Comparison of ENCODE assay signal across 9 mouse cellular contexts in the genomic region with DNA sequence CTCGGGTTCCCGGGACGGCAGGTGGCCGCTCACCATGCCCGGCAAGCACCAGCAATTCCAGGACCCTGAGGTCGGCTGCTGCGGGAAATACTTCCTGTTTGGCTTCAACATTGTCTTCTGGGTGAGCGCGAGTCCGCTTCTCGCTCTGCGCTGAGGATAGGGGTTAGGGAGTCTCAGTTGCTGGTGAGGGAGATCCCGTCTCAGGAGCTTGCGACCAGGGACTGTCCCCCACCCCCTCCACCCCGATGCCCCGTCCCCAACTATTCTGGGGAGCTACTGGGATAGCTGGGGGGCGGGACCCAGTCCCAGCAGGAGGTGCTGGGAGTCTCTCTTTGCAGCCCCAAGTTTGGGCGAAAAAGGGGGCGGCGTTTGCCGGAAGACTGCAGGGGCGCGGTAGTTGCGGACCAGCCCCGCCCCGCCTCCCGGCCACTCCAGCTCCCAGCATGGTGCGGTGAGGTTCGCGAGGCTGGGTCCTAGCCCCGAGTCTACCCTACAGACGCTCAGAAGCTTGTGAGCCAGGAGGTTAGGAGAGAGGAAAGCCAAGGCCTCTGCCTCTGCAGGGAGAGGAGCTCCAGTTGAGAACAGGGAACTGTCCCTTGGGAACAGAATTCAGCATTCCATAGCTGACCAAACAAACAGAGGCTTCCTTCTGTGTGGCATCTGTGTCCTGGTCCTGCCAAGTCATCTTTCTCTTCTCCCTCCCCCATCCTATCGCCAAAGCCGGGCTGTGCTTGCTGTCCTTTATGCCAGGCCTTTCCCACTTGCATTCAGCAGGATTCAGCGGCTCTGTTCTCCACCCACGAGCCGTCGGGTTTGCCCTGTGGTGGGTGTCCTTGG. TPM values are rescaled to one million over a fixed set of nuclear protein-coding genes. Genes with fewer than 3 reads are reported as not detected.
A peak's percentile ranks its signal among the peaks of the same experiment; 100 is the strongest.
DNase-seq lines count a peak whose midpoint lies in the region; ATAC-seq and TF ChIP-seq lines count a peak whose summit lies in the region.
"Had no signal": no experiment of that assay in that cellular context is flagged by ENCODE, and none has a peak within 500 bp of the region (broad histone marks: within the 10 kb centered on the region; RNA-seq: fewer than 3 reads in every experiment).

No protein-coding gene starts in this region.

- ATAC-seq in heart, embryonic 12.5 days (ENCODE audit: insufficient number of reproducible peaks, low FRiP score): peak; percentile 23
- peak; percentile 44 for ATAC-seq in kidney, embryonic 16.5 days (ENCODE audit: low FRiP score, low TSS enrichment)
- ATAC-seq in lung, embryonic 15.5 days (ENCODE audit: borderline replicate concordance, extremely low read depth, low FRiP score, low TSS enrichment): peak; percentile 32
- ATAC-seq in erythroid progenitor cell, adult 5-6 weeks (replicated peaks; ENCODE audit: low FRiP score, poor library complexity, severe bottlenecking): no peak

- TF ChIP-seq RAD21 in CH12.LX (IDR thresholded peaks at IDR 0.05; ENCODE audit: low read depth, low read length): no peak

- H3K4me1 ChIP-seq in CH12.LX (ENCODE audit: control insufficient read depth in 1 of 2, insufficient read depth in 2 of 2): peaks cover 0 to 3% of the 10 kb centered on the region in 2 experiments; a peak in 1 of 4 replicates
- peaks cover 9% of the 10 kb centered on the region for H3K4me1 ChIP-seq in heart, embryonic 12.5 days (replicated peaks)
- H3K4me1 ChIP-seq in kidney, embryonic 16.5 days (ENCODE audit: insufficient read depth, low read length): peaks cover 8% of the 10 kb centered on the region; the same call in 1 of the 2 replicates
- peaks cover 8% of the 10 kb centered on the region for H3K4me1 ChIP-seq in lung, embryonic 15.5 days
- peaks cover 16% of the 10 kb centered on the region for H3K4me1 ChIP-seq in olfactory bulb, adult 2 months (ENCODE audit: control insufficient read depth, insufficient read depth, low read length)

- peak overlapping the region; percentile 57; the same call in 1 of the 2 replicates for H3K9ac ChIP-seq in CH12.LX (ENCODE audit: insufficient read depth, low read depth)
- peak overlapping the region; percentile 28 for H3K9ac ChIP-seq in heart, embryonic 12.5 days
- H3K9ac ChIP-seq in kidney, embryonic 16.5 days (replicated peaks; ENCODE audit: low read length): peak overlapping the region; percentile 64
- H3K9ac ChIP-seq in lung, embryonic 15.5 days: peak overlapping the region; percentile 41

- in situ Hi-C loops in CH12.LX (cut with MboI; ENCODE audit: low pct_ligation_motif_present, low pct_unique_long_range_greater_than_20kb, low sequenced_read_pairs): loop anchor here (10.0 kb wide), 1 partner anchor 385 kb away; no protein-coding TSS in a partner anchor

- no peaks in the 10 kb centered on the region for H3K79me2 ChIP-seq in CH12.LX (replicated peaks; ENCODE audit: control insufficient read depth, extremely low read depth, insufficient read depth, poor library complexity, severe bottlenecking)

- dilution Hi-C loops in CH12.LX (cut with MboI; ENCODE audit: extremely low pct_ligation_motif_present, extremely low pct_unique_long_range_greater_than_20kb, low sequenced_read_pairs): no loop called here

- TF ChIP-seq POLR2A in CH12.LX (IDR thresholded peaks at IDR 0.05; ENCODE audit: low read depth, low read length): no peak
- TF ChIP-seq POLR2A in olfactory bulb, adult 2 months (IDR thresholded peaks at IDR 0.05; ENCODE audit: insufficient read depth, low read depth, low read length): no peak

- peak overlapping the region; percentile 25 to 59 (median 28) for H3K4me3 ChIP-seq in CH12.LX (replicated peaks in 1 of 3; ENCODE audit: low read depth in 2 of 3, low read length in 2 of 3, poor library complexity in 1 of 3)
- H3K4me3 ChIP-seq in heart, embryonic 12.5 days: peak overlapping the region; percentile 55
- peak overlapping the region; percentile 74 for H3K4me3 ChIP-seq in kidney, embryonic 16.5 days (ENCODE audit: low read length)
- H3K4me3 ChIP-seq in lung, embryonic 15.5 days: peak overlapping the region; percentile 59
- peak overlapping the region; percentile 47 for H3K4me3 ChIP-seq in olfactory bulb, adult 2 months (ENCODE audit: insufficient read depth, low read depth, low read length)

- TF ChIP-seq CTCF in CH12.LX (conservative IDR thresholded peaks at IDR 0.05 in 1 of 2, IDR thresholded peaks at IDR 0.05 in 1 of 2; ENCODE audit: low read depth in 2 of 2, low read length in 2 of 2): no peak
- TF ChIP-seq CTCF in olfactory bulb, adult 2 months (IDR thresholded peaks at IDR 0.05; ENCODE audit: insufficient read depth, low read depth, low read length): no peak

- WGBS in heart, embryonic 12.5 days: 2% methylated on average over 38 of the region's 38 CpGs
- under 1% methylated on average over 38 of the region's 38 CpGs for WGBS in kidney, embryonic 16.5 days
- 1% methylated on average over 38 of the region's 38 CpGs for WGBS in lung, embryonic 15.5 days
- WGBS in olfactory bulb, adult 2 months: 1% methylated on average over 37 of the region's 38 CpGs

- H3K4me2 ChIP-seq in CH12.LX (ENCODE audit: insufficient read depth, low read depth, poor library complexity, severe bottlenecking): peak overlapping the region; percentile 69
- peak overlapping the region; percentile 94 for H3K4me2 ChIP-seq in heart, embryonic 12.5 days
- H3K4me2 ChIP-seq in kidney, embryonic 16.5 days (replicated peaks; ENCODE audit: low read depth, low read length): peak overlapping the region; percentile 99
- peak overlapping the region; percentile 97 for H3K4me2 ChIP-seq in lung, embryonic 15.5 days

- H3K27me3 ChIP-seq in CH12.LX (replicated peaks): peaks cover 80% of the 10 kb centered on the region
- peaks cover 53% of the 10 kb centered on the region for H3K27me3 ChIP-seq in heart, embryonic 12.5 days (replicated peaks)
- H3K27me3 ChIP-seq in kidney, embryonic 16.5 days (ENCODE audit: insufficient read depth, low read length): peaks cover 19% of the 10 kb centered on the region
- H3K27me3 ChIP-seq in lung, embryonic 15.5 days: peaks cover 11% of the 10 kb centered on the region; the same call in 1 of the 2 replicates

- H3K9me3 ChIP-seq in CH12.LX (replicated peaks; ENCODE audit: low read length): peaks cover 6% of the 10 kb centered on the region
- H3K9me3 ChIP-seq in heart, embryonic 12.5 days (replicated peaks): no peaks in the 10 kb centered on the region
- no peaks in the 10 kb centered on the region for H3K9me3 ChIP-seq in kidney, embryonic 16.5 days (ENCODE audit: low read length)
- H3K9me3 ChIP-seq in lung, embryonic 15.5 days: no peaks in the 10 kb centered on the region

- H3K36me3 ChIP-seq in CH12.LX (replicated peaks in 1 of 2; ENCODE audit: control insufficient read depth in 1 of 2, insufficient read depth in 1 of 2, low read length in 1 of 2): no peaks in the 10 kb centered on the region
- no peaks in the 10 kb centered on the region for H3K36me3 ChIP-seq in heart, embryonic 12.5 days
- H3K36me3 ChIP-seq in kidney, embryonic 16.5 days (ENCODE audit: insufficient read depth, low read length): no peaks in the 10 kb centered on the region
- no peaks in the 10 kb centered on the region for H3K36me3 ChIP-seq in lung, embryonic 15.5 days

- DNase-seq in CH12.LX (ENCODE audit: extremely low read depth) (peak; percentile 21), adipocyte (ENCODE audit: low spot score) (peak; percentile 80)
- peak; percentile 46 for DNase-seq in embryo, embryonic 9.5 days (ENCODE audit: extremely low spot score)

- H3K27ac ChIP-seq in CH12.LX (ENCODE audit: insufficient read depth, low read depth): no peak overlapping the region
- H3K27ac ChIP-seq in heart, embryonic 12.5 days (ENCODE audit: poor library complexity, severe bottlenecking): no peak overlapping the region
- 0 out of 2 replicates have a peak overlapping the region, but pooled peaks have one; percentile 24 for H3K27ac ChIP-seq in kidney, embryonic 16.5 days (ENCODE audit: low read length)
- peak overlapping the region; percentile 45; the same call in 1 of the 2 replicates for H3K27ac ChIP-seq in lung, embryonic 15.5 days
- no peak overlapping the region for H3K27ac ChIP-seq in olfactory bulb, adult 2 months (ENCODE audit: insufficient read depth, low read depth, low read length)

- no peak for TF ChIP-seq EP300 in CH12.LX (IDR thresholded peaks at IDR 0.05; ENCODE audit: low read length)

RNA-seq across cellular contexts. Expression of gene Tspan17, which starts 0.6 kb away (rescaled TPM):
- total RNA-seq in CH12.LX (2012; rRNA removed) (0.63 and 0.68 TPM in 2 replicates), CH12.LX (2014; rRNA removed) (0.19 TPM in 1 of 2 replicates, not detected in the other)
- 0.61 and 0.91 TPM in 2 replicates for polyA plus RNA-seq in CH12.LX (2012; ENCODE audit: insufficient read length, low read depth)
- 3.1 and 5.8 TPM in 2 replicates for polyA plus RNA-seq in heart, embryonic 12.5 days (2016; fragmentation: Nextera tagmentation; extraction: Ambion mirVana)
- 12.6 and 14.3 TPM in 2 replicates for polyA plus RNA-seq in kidney, embryonic 16.5 days (2015; fragmentation: Nextera tagmentation; extraction: Ambion mirVana)
- 17.0 and 18.1 TPM in 2 replicates for polyA plus RNA-seq in lung, embryonic 15.5 days (2015; fragmentation: Nextera tagmentation; extraction: Ambion mirVana)
- polyA plus RNA-seq in olfactory bulb, adult 2 months (2012; ENCODE audit: insufficient read depth, insufficient read length, low replicate concordance, missing spikeins): not detected in 2 replicates
- not detected in 2 replicates for total RNA-seq in erythroid progenitor cell, adult 5-6 weeks (2015; ENCODE audit: low replicate concordance)
- 6.3 TPM in 1 of 2 replicates, not detected in the other for total RNA-seq in erythroid progenitor cell, adult 5-6 weeks (2017; ENCODE audit: low replicate concordance)

RNA-seq across cellular contexts. Expression of gene Eif4e1b, which starts 6.0 kb away (rescaled TPM):
- total RNA-seq in CH12.LX (2012; rRNA removed) (not detected in 2 replicates), CH12.LX (2014; rRNA removed) (not detected in 2 replicates)
- not detected in 2 replicates for polyA plus RNA-seq in CH12.LX (2012; ENCODE audit: insufficient read length, low read depth)
- not detected in 2 replicates for polyA plus RNA-seq in heart, embryonic 12.5 days (2016; fragmentation: Nextera tagmentation; extraction: Ambion mirVana)
- not detected in 2 replicates for polyA plus RNA-seq in kidney, embryonic 16.5 days (2015; fragmentation: Nextera tagmentation; extraction: Ambion mirVana)
- not detected in 2 replicates for polyA plus RNA-seq in lung, embryonic 15.5 days (2015; fragmentation: Nextera tagmentation; extraction: Ambion mirVana)
- not detected in 2 replicates for polyA plus RNA-seq in olfactory bulb, adult 2 months (2012; ENCODE audit: insufficient read depth, insufficient read length, low replicate concordance, missing spikeins)
- not detected in 2 replicates for total RNA-seq in erythroid progenitor cell, adult 5-6 weeks (2015; ENCODE audit: low replicate concordance)
- total RNA-seq in erythroid progenitor cell, adult 5-6 weeks (2017; ENCODE audit: low replicate concordance): not detected in 2 replicates
- total RNA-seq: gastrocnemius, adult 8-10 months had no signal

RNA-seq across cellular contexts. Expression of gene Sncb, which starts 23.4 kb away (rescaled TPM):
- total RNA-seq in CH12.LX (2012; rRNA removed): not detected in 2 replicates
- total RNA-seq in CH12.LX (2014; rRNA removed): not detected in 2 replicates
- polyA plus RNA-seq in CH12.LX (2012; ENCODE audit: insufficient read length, low read depth): not detected in 2 replicates
- 0.18 and 0.37 TPM in 2 replicates for polyA plus RNA-seq in heart, embryonic 12.5 days (2016; fragmentation: Nextera tagmentation; extraction: Ambion mirVana)
- polyA plus RNA-seq in kidney, embryonic 16.5 days (2015; fragmentation: Nextera tagmentation; extraction: Ambion mirVana): not detected in 2 replicates
- polyA plus RNA-seq in lung, embryonic 15.5 days (2015; fragmentation: Nextera tagmentation; extraction: Ambion mirVana): 0.21 TPM in 1 of 2 replicates, not detected in the other
- not detected in 2 replicates for polyA plus RNA-seq in olfactory bulb, adult 2 months (2012; ENCODE audit: insufficient read depth, insufficient read length, low replicate concordance, missing spikeins)
- not detected in 2 replicates for total RNA-seq in erythroid progenitor cell, adult 5-6 weeks (2015; ENCODE audit: low replicate concordance)
- total RNA-seq in erythroid progenitor cell, adult 5-6 weeks (2017; ENCODE audit: low replicate concordance): not detected in 2 replicates

RNA-seq across cellular contexts. Expression of gene Gprin1, which starts 40.1 kb away (rescaled TPM):
- total RNA-seq in CH12.LX (2012; rRNA removed): not detected in 2 replicates
- total RNA-seq in CH12.LX (2014; rRNA removed): not detected in 2 replicates
- not detected in 2 replicates for polyA plus RNA-seq in CH12.LX (2012; ENCODE audit: insufficient read length, low read depth)
- polyA plus RNA-seq in heart, embryonic 12.5 days (2016; fragmentation: Nextera tagmentation; extraction: Ambion mirVana): 0.22 and 0.27 TPM in 2 replicates
- 0.06 and 0.09 TPM in 2 replicates for polyA plus RNA-seq in kidney, embryonic 16.5 days (2015; fragmentation: Nextera tagmentation; extraction: Ambion mirVana)
- 0.24 and 0.42 TPM in 2 replicates for polyA plus RNA-seq in lung, embryonic 15.5 days (2015; fragmentation: Nextera tagmentation; extraction: Ambion mirVana)
- not detected in 2 replicates for polyA plus RNA-seq in olfactory bulb, adult 2 months (2012; ENCODE audit: insufficient read depth, insufficient read length, low replicate concordance, missing spikeins)
- not detected in 2 replicates for total RNA-seq in erythroid progenitor cell, adult 5-6 weeks (2015; ENCODE audit: low replicate concordance)
- total RNA-seq in erythroid progenitor cell, adult 5-6 weeks (2017; ENCODE audit: low replicate concordance): not detected in 2 replicates

Comparison
In these comparisons a context has a peak if more than half of its experiments do, and no peak if none do; other contexts are left out.
1. DNase-seq: peak in every context shown above with its lines; median percentile 80 in adipocyte; 46 in embryo, embryonic 9.5 days; 21 in CH12.LX.
2. H3K27ac ChIP-seq: peak in kidney, embryonic 16.5 days (single experiment) and lung, embryonic 15.5 days (single experiment); none in CH12.LX (single experiment), heart, embryonic 12.5 days (single experiment) and olfactory bulb, adult 2 months (single experiment).
3. Peak in every context shown above with its lines, with median percentiles within 50 percentile points of each other: H3K4me2 ChIP-seq, H3K4me3 ChIP-seq and H3K9ac ChIP-seq.